Mouse (Mus musculus): ENCODE measurements around the gene Myh14.

Myh14 gene

DNA sequence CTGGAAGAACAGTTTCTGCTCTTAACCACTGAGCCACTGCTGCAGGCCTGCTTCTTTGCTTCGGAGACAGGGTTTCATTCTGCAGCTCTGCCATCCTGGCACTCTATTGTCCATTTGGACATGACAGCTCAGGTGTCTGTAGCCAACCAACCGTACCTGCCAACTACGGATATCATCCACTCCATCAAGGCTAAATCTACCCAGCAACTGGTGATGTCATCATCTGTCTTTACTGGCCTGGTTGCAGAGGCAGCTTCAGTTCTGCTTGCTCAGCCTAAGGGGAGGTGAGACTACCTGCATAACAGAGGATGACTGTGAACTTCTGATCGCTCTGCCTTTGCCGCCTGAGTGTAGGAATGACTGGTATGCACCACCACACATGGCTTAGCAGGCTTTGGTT is 1.6 kb upstream of the Myh14 start:
- no peak for DNase-seq (ENCODE audit: extremely low spot score, low read depth, low spot score)

DNA sequence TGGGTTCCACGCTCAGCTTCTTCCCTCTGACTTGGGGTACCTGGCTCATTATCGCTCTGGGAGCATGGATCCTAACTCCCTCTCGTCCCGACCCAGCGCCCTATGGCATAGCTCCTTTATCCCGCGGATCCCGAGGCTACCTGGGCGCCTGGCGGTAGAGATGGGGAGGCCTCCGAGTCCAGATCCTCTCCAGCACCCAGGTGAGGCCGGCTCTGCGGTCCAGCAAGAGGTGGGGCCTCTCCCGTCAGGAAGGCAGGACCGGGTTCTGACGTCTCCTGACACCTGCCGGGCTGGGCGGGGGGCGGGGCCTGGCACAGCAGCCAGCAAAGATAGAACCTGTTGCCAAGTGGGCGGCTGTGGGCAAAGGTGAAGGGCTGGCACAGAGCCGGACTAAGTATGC is 1.5 kb downstream of the Myh14 start:
- no peak for DNase-seq (ENCODE audit: extremely low spot score, low read depth, low spot score)

DNA sequence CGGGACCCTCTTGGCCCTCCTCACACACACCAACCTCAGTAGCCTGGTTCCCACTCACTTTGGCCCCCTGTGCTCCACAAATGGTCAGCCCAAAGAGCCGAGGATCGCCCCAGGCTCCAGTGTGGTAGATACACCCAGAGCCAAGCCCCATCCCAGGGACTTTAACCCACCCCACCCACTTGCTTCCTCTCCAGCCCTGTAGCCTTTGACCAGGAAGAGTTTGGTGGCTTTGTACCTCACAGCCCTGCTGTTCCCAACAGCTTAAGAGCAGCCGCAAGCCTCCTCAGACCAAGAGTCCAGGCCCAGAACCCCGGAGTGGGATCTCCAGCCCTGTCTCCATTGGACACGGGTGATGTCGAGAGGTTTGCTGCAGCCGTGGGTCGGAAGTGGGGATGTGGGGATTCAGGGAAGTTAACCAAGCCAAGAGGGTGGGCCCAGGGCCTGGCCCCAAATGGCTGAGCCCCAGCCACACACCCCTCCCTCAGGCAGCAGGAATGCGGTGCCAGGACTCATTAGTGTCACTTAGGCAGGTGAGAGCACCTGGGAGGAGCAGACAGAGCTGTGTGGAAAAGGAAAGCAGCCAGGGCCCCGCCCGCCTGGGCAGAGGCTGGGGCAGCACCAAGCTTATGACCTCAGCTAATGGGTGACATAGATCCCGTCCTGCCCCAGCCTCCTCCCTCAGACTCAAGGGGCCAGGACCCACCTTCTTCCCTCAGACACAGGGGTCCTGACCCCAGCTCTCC is 2.5 kb downstream of the Myh14 start:
- DNase-seq (ENCODE audit: extremely low spot score, low read depth, low spot score) = no peak

DNA sequence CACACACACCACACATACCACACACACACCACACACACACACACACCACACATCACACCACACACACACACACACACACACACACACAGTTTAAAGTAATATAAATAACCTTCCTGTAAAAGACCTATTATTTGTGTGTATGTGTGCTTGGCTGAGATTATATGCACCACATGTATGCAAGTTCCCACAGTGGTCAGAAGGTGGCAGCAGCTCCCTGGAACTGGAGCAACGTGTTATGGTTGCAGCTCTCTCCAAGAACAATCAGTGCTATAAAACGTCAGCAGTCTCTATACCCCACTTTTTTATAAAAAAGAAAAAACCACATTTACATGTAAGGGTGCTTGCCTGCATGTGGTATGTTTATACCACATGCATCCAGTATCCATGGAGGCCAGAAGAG is 4.2 kb downstream of the Myh14 start:
- no peak for DNase-seq (ENCODE audit: extremely low spot score, low read depth, low spot score)

DNA sequence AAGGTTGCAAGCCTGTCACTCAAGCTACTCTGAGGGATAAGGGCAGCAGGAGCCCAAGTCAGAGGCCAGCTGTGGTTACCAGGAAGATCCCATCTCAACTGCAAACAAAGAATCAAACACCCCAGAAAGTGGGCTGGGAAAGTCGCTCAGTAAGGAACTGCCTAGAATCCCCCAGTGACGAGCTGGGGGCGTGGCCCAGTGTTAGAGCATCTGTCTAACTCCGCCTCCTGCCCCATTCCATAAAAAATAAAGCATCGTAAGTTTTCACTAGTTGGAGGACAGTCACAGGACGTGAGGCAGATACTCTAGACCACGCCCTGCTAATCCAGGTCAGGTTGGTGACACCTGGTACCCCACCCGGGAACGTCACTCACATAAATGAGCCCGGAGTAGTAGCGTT is 5.9 kb downstream of the Myh14 start:
- no peak for DNase-seq (ENCODE audit: extremely low spot score, low read depth, low spot score)

DNA sequence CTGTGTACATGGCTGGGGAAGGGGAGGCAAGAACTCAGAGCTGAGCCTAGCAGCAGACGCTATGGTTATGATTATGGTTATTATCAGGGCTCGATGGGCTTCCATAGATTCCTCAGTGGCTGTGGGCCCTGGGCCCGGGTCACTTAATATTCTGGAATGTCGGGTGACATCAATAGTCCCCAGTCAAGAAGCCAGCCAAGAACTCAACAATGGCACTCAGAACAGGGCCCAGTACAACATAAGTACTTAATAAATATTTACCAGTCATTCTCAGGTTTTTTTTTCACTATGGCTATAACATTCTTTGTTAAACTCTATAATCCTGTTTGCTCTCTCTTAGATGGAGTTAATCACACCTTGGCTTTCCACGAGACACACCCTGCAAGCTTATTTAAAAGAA is 7.1 kb downstream of the Myh14 start:
- no peak for DNase-seq (ENCODE audit: extremely low spot score, low read depth, low spot score)

DNA sequence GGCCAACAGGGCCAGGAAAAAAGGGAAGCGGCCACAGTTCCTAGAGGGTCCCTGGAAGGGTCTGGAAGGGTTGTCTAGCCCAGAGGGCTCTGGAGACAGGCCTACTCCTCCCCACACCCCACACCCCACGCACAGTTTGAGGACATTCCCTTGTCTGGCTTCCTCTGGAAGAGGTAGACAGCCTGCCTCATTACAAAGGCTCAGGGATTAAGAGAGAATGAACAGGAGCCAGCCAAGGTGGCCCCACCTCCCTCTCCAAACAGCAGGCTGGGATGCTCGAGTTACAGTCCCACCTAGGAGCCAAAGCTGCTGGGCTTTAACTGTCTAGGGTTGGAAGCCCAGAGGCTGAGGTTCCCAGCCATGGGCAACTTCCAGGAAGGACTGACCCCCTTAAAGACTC is 8.1 kb downstream of the Myh14 start:
- DNase-seq (ENCODE audit: extremely low spot score, low read depth, low spot score) = no peak

DNA sequence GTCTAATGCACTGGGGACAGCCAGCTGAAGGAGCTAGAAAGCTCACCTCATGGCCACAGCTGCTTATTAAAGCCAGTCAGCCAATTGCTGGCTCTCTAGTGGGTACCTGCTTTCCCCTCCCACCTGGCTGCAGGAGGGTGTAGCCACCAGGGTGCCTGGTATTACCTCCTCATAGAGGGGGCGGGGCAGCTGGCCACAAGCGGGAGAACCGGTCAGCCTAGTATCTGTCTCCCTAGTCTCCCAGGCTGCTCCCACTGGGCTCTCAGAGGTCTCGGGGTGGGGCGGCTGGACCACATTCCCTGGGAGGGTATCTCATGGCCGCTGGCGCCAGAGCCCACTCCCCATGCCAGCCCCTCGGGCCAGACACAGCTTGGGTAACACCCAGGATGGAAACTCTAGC is 8.5 kb downstream of the Myh14 start:
- no peak for DNase-seq (ENCODE audit: extremely low spot score, low read depth, low spot score)

DNA sequence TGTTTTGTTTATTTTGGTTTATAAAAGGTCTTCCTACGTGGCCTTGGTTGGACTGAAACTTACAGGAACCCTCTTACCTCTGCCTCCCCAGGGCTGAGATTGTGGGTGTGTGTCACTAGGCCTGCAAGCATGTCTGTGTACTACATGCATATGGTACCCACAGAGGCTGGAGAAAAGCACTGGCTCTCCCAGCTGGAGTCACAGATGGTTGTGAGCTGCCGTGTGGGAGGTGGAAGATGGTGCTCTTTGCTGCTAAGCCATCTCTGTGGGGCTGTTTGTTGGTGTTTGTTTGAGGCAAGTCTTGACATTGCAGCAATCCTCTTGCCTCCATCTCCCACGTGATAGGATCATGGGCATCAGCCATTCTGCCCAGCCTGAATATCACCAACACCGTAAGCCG is 9.4 kb downstream of the Myh14 start:
- DNase-seq (ENCODE audit: extremely low spot score, low read depth, low spot score) = no peak

DNA sequence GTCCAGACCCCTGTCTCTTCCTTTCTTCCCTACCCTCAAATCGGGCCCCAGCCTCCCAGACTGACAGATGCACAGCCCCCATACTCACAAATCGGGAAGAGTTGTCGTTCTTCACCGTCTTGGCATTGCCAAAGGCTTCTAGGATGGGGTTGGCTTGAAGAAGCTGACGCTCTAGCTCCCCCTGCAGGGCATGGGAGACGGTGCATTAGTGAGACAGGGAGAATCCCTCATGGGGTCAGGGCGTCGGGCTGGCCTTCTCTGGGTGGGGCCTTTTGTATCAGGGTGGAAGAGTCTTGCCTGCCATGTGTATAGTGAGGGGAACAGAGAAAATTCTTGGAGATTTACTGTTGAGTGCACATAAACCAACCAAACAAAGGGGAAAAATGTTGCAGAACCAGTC is 15.1 kb downstream of the Myh14 start:
- DNase-seq (ENCODE audit: extremely low spot score, low read depth, low spot score) = peak; percentile 28

DNA sequence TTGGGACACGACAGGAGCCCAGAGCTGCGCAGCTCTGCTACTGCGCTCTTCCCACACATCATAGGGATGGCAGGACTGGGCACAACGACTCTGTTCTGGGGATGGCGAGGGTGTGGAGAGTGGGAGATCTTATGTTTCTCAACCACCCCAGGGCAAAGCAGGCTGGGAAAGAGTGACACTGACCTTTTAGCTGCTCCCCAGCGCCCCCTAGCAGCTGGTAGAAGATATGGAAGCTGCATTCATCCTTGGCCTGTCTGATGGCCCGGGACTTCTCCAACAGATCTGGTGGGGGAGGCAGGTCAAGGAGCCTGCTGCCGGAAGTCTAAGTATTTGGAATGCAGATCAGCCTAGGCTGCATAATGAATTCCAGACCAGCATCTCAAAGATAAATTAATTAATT is 16.9 kb downstream of the Myh14 start:
- DNase-seq (ENCODE audit: extremely low spot score, low read depth, low spot score) = no peak

DNA sequence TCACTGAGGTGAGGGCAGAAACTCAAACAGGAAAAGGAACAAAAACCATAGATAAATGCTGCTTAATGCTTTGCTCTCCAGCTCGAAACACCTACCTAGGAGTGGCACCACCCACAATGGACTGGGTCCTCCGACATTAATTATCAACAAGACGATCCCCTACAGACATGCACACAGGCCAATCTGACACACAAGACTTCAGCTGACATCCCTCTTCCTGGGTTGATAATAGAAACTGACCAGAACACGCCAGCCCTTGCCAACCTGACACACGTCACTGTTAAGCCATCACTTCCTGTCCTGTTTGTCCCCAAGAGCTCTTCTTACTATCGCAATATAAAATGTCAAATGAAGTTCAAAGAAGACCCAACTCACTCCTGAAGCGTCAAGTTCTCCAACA is 19.2 kb downstream of the Myh14 start:
- DNase-seq (ENCODE audit: extremely low spot score, low read depth, low spot score) = no peak

DNA sequence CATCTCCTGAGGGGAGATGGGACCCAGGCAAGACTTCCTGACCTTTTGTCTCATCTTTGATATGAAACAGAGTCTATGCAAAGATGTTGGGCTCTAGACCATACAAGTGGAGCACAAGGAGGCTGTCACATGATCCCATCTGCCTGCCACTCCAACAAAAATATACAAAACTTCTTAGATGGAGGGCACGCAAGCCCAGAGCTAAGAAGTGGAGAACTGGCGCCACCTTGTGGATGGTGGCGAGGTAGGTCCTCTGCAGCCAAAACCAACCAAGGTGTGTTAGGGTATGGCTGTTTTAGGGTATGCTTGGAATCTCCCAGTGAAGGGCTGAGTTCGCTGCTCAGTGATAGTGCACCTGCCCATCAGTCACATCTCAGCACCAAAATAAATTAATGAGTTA is 20.7 kb downstream of the Myh14 start:
- peak; percentile 26 for DNase-seq (ENCODE audit: extremely low spot score, low read depth, low spot score)

DNA sequence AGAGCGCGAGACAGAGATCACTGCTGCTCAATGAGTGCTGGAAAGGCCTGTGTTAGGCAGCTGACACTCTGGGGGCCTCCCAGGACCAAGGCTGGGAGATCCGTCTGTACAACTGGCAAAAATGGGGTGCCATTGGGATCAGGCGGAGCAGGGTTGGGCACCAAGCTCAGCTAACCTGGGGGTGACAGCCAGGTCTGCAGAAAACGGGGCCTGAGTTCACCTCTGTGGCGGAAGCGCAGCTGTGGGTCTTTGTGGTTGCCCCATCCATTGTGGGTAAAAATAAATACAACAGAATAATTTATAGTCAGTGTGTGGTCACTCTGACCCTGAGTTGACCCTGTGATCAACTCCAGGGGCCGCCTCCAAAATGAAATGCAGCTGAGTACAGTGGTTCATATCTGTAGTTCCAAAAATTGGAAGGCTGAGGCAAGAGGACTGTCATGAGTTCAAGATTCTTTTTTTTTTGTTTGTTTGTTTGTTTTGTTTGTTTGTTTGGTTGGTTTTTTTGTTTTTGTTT is 21.5 kb downstream of the Myh14 start:
- no peak for DNase-seq (ENCODE audit: extremely low spot score, low read depth, low spot score)

DNA sequence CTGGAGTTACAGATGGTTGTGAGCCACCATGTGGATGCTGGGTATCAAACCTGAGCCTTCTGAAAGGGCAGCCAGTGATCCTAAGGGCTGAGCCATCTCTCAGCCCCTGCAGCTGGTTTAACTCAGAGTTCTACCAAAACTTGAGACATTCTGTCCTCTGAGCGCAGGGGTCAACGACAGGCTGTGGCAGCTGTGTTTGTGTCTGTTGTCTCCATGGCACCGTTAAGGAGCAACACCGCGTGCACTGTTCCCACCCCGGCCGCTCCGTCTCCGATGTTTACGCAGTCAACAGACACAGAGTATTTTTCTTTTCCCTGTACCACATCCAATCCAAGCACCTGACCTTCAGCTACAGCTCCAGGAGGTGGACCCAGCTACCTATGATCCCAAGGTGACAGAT is 22.9 kb downstream of the Myh14 start:
- no peak for DNase-seq (ENCODE audit: extremely low spot score, low read depth, low spot score)

DNA sequence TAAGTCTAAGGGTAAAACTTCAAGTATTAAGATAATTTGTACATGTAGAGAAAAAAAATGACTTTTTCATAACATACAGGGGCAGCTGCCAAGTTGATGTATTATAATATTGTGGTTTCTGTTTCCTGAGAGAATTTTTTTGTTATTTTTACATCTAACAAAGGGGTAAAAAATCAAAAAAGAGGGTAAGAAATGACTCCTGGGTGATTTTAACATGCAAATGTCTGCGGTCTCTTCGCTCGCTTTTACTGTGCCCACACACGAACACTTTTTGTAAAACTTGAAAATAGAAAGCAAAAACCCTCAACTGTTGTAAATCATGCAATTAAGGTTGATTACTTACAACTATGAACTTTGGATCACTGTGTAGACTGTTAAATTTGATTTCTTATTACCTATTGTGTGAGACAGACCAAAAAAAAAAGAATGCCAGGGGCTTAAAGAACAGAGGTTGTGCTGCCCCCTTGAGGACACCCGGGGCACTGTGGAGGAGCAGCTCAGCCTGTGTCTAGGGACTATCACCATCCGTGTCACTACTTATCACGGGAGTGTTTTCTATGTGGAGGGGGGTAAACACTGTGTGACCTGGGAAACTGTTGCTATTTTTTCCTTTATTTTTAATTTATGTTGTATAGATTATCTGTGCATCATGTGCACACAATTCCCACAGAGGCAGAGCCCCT is 23.5 kb downstream of the Myh14 start:
- DNase-seq (ENCODE audit: extremely low spot score, low read depth, low spot score) = no peak

DNA sequence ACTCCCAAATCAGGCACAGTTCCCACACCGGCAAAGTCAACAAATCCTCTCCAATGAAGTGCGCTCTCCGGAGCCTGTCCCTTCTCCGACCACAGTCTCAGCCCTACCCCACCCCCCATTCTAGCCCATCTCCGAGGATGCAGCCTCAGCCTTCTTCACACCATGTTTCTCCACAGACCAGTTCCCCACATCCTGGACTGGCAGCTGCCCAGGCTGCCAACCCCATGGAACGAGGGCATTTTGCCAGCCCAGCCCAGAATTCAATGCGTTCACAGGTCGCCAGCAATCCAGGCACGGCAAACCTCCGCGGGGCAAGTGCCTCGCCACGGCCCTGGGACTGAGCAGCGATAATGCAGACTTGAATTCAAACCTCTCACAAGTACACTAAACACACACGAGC is 24.7 kb downstream of the Myh14 start:
- DNase-seq (ENCODE audit: extremely low spot score, low read depth, low spot score) = no peak

DNA sequence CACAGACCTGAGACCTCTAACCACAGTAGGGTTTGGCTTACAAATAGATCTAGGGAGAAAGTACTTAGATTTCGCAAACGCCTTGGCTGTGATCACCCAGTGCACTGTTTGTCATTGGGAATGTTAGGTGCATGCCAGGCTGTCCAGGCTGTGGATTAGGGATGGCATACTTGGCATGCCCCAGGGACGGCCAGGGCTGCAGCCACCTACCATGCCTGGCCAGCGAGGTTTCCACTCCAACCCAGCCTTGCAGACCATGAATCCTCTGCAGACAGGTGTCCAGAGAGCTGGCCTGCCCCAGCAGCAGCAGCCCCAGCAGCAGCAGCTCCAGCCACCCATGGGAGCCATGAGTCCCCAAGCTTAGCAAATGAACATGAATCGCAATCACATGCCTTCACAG is 25.4 kb downstream of the Myh14 start:
- no peak for DNase-seq (ENCODE audit: extremely low spot score, low read depth, low spot score)

DNA sequence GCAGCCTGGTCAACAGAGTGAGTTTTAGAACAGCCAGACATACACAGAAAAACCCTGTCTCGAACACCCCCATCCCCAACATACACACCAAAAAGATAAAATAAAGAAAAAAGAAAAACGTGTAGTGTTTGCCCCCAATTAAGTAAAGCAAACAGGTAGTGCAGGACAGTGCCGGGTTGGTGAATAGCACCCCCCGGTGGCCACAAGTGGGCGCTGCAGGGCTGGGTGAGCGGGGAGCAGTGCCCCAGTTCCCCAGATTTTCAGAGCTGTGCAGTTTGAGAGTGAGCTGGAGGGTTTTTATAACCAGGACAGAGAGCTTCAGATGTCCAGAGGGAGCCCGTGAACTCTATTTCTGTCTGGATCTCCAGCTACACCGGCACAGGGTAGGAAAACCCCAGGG is 28.8 kb downstream of the Myh14 start:
- no peak for DNase-seq (ENCODE audit: extremely low spot score, low read depth, low spot score)

DNA sequence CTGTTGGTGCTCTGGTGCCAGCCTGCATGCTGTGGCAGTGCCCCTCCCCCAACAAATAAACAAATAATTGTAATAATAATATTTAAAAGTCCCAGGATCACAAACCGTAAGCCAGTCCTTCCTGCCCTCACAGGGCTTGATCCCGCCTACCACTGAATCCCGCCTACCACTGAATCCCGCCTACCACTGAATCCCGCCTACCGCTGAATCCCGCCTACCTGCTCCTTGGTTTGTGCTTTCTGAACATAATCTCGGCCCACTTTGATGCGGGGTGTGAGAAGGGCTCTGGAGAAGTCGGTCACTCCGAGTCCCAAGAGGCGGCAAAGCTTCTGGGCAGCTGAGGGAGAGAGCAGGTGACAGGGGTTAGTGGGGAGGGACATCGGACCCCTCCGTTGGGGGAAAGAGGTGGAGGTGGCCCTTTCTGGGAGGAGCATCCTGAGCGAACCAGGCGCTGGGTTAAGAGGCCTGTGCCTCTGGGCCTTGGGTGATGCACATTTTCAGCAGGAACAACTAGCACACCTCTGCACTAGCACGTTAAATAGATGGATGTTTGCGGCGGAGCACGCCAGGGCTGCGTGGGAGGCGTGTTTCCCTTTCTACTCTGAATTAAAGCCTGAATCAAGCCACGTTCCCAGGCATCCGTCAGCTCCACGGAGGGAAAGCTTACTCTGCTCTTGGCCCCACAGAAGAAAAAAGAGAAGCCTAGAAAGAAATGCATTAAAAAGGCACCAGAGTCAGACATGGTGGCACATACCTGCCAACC is 29.6 kb downstream of the Myh14 start:
- DNase-seq (ENCODE audit: extremely low spot score, low read depth, low spot score) = no peak

DNA sequence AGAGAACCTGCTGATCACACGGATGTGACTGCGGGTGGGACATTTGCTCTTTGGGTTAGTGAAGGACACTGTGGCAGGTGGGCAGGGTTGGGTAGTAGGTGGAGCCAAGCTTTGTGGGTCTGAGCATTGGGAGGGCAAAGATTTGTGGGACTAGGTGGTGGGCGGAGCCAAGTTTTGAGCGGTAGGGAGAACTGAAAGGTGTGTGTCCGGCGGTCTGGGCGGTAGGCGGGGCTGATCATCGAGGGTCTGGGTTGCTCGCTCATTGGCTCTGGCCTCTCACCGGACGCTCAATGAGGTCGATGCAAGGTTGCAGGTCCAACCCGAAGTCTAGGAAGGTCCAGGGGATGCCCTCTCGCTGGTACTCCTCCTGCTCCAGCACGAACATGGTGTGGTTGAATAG is 32.0 kb downstream of the Myh14 start:
- DNase-seq (ENCODE audit: extremely low spot score, low read depth, low spot score) = no peak

DNA sequence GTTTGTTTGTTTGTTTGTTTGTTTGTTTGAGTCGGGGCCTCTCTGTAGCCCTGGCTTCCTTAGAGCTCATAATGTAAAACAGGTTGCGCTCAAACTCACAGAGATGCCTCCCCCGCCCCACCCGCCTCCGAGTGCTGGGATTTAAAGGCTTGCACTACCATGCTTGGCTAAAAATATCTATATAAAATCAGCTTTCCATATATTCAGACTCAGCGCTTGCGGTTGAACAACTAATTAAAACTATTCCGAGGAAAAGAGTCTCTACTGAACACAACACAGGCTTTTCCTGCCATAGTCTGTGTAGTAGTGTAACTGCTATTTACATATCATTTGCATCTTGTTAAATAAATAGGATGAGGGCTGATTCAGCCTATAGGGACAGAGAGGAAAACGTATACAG is 34.0 kb downstream of the Myh14 start:
- no peak for DNase-seq (ENCODE audit: extremely low spot score, low read depth, low spot score)

Measured in hindlimb bud, embryonic 11.5 days (tissue).